8 mouse cellular contexts compared by ENCODE assay signal in genomic region chr1:30700399-30701081, GRCm38 (mm10).
DNase-seq lines count a peak whose midpoint lies in the region; ATAC-seq lines count a peak whose summit lies in the region.

No protein-coding gene starts in this region.

- 52% methylated on average over 10 of the region's 10 CpGs for WGBS in kidney, embryonic 14.5 days
- WGBS in embryonic facial prominence, embryonic 10.5 days = 57% methylated on average over 10 of the region's 10 CpGs

- no peaks in the 10 kb centered on the region for H3K36me3 ChIP-seq in kidney, embryonic 14.5 days (ENCODE audit: control insufficient read depth, insufficient read depth, low read length)
- no peaks in the 10 kb centered on the region for H3K36me3 ChIP-seq in embryonic facial prominence, embryonic 10.5 days (replicated peaks)

- no peak overlapping the region for H3K27ac ChIP-seq in kidney, embryonic 14.5 days (ENCODE audit: low read depth, low read length)
- H3K27ac ChIP-seq in embryonic facial prominence, embryonic 10.5 days (replicated peaks) = no peak overlapping the region

- DNase-seq in kidney, postnatal 25 days = no peak
- peak; percentile 51 for DNase-seq in MN1 (ENCODE audit: low spot score)
- DNase-seq in embryonic facial prominence, embryonic 10.5 days (ENCODE audit: low spot score) = peak; percentile 11
- no peak for DNase-seq in urinary bladder, postnatal 4 days (ENCODE audit: low spot score in 2 of 2)
- DNase-seq in testis, postnatal 10 days (ENCODE audit: low spot score) = no peak
- DNase-seq in urinary bladder, postnatal 10 days (ENCODE audit: low spot score) = no peak

- peak; percentile 52; the same call in 1 of the 2 replicates for ATAC-seq in kidney, embryonic 14.5 days (ENCODE audit: low FRiP score, low TSS enrichment)
- ATAC-seq in megakaryocyte progenitor cell, adult 5-6 weeks (replicated peaks; ENCODE audit: poor library complexity) = peak; percentile 75

- H3K4me3 ChIP-seq in kidney, embryonic 14.5 days (ENCODE audit: low read length) = no peak overlapping the region
- H3K4me3 ChIP-seq in embryonic facial prominence, embryonic 10.5 days = no peak overlapping the region

- no peak overlapping the region for H3K9ac ChIP-seq in kidney, embryonic 14.5 days (ENCODE audit: low read depth, low read length)

- no peak overlapping the region for H3K4me2 ChIP-seq in kidney, embryonic 14.5 days (replicated peaks; ENCODE audit: low read depth, low read length)

- H3K27me3 ChIP-seq in kidney, embryonic 14.5 days (ENCODE audit: control insufficient read depth, insufficient read depth, low read length) = no peaks in the 10 kb centered on the region
- no peaks in the 10 kb centered on the region for H3K27me3 ChIP-seq in embryonic facial prominence, embryonic 10.5 days (replicated peaks; ENCODE audit: low read depth, poor library complexity, severe bottlenecking)

- H3K4me1 ChIP-seq in kidney, embryonic 14.5 days (ENCODE audit: control insufficient read depth, insufficient read depth, low read length) = no peaks in the 10 kb centered on the region
- no peaks in the 10 kb centered on the region for H3K4me1 ChIP-seq in embryonic facial prominence, embryonic 10.5 days

- no peaks in the 10 kb centered on the region for H3K9me3 ChIP-seq in kidney, embryonic 14.5 days (ENCODE audit: control insufficient read depth, low read length)
- H3K9me3 ChIP-seq in embryonic facial prominence, embryonic 10.5 days = no peaks in the 10 kb centered on the region

Comparison
In these comparisons a context has a peak if more than half of its experiments do, and no peak if none do; other contexts are left out.
1. DNase-seq: peak in MN1 (single experiment) and embryonic facial prominence, embryonic 10.5 days (single experiment); none in kidney, postnatal 25 days (0 of 2), urinary bladder, postnatal 4 days (0 of 2), testis, postnatal 10 days (single experiment) and urinary bladder, postnatal 10 days (single experiment).